Mouse (Mus musculus) layer of hippocampus, adult 6 months (tissue): Measurements from ENCODE around the gene Vmn2r25. TPM values are rescaled to one million over a fixed set of nuclear protein-coding genes. Genes with fewer than 3 reads are reported as not detected.

Experiments
- long read RNA-seq, 2 experiments: library from polyadenylated mRNA; unstranded; transcript quantifications; one replicate each; pipeline ENCODE4 v2.0.0; 2019 to 2020
- polyA plus RNA-seq: library from polyadenylated mRNA; unstranded; fragments of <200 nt; fragmentation: Nextera tagmentation; gene quantifications from 2 replicates; pipeline ENCODE4 v1.2.3, GENCODE M21; 2021

Vmn2r25 gene
- not detected in 2 replicates for polyA plus RNA-seq
- long read RNA-seq, experiment 1 = 0 reads
- long read RNA-seq, experiment 2 = 0 reads

GRCm38 (mm10) chr6:123853363-123853762, at the start of gene Vmn2r25:
Gene Vmn2r25 (minus strand): TSS chr6:123853463.

GRCm38 (mm10) chr6:123778579-123778978, 74.7 kb downstream of the Vmn2r25 start, which contains the start of gene Vmn2r24:
Gene Vmn2r24 (plus strand): TSS chr6:123778879.

Other genes starting within 250 kb of the Vmn2r25 start
- not detected in 2 replicates for gene Vmn2r22, start 202.7 kb downstream of the Vmn2r25 start, polyA plus RNA-seq
- not detected in 2 replicates for gene Vmn2r23, start 150.8 kb downstream of the Vmn2r25 start, polyA plus RNA-seq
- not detected in 2 replicates for gene Vmn2r24, start 74.6 kb downstream of the Vmn2r25 start, polyA plus RNA-seq
- gene Vmn2r26, start 171.1 kb upstream of the Vmn2r25 start, polyA plus RNA-seq = not detected in 2 replicates